Mouse (Mus musculus): Measurements from ENCODE around the gene Il22ra1. TPM values are rescaled to one million over a fixed set of nuclear protein-coding genes. Genes with fewer than 3 reads are reported as not detected.

The Il22ra1 gene
- total and polyA plus RNA-seq, 2 experiments from 2014 or later = 0.11 TPM; not detected in 1

- ATAC-seq (ENCODE audit: low FRiP score) (no peak), DNase-seq (ENCODE audit: low spot score) (no peak)
- Histone ChIP-seq H3K27ac (ENCODE audit: low read depth, low read length) (no peak overlapping the region), H3K9me3 (ENCODE audit: low read length) (no peaks in the 10 kb centered on the region), H3K4me3 (ENCODE audit: low read depth, low read length) (no peak overlapping the region), H3K36me3 (ENCODE audit: insufficient read depth, low read length) (no peaks in the 10 kb centered on the region), H3K4me1 (ENCODE audit: insufficient read depth, low read length) (no peaks in the 10 kb centered on the region), H3K4me2 (ENCODE audit: low read depth, low read length, poor library complexity, severe bottlenecking) (no peak overlapping the region), H3K27me3 (ENCODE audit: insufficient read depth, low read length) (no peaks in the 10 kb centered on the region), H3K9ac (replicated peaks; ENCODE audit: low read length, poor library complexity, severe bottlenecking) (no peak overlapping the region)
- no peak for TF ChIP-seq CTCF (IDR thresholded peaks at IDR 0.05)
- WGBS = 71% methylated on average over 9 of the region's 9 CpGs
These were observed 51.7 kb downstream of the Il22ra1 start for GRCm38 (mm10) chr4:135779661-135780060.

- Histone ChIP-seq H3K9me3 (ENCODE audit: low read length) (no peaks in the 10 kb centered on the region), H3K4me2 (ENCODE audit: low read depth, low read length, poor library complexity, severe bottlenecking) (no peak overlapping the region), H3K4me3 (ENCODE audit: low read depth, low read length) (no peak overlapping the region), H3K36me3 (ENCODE audit: insufficient read depth, low read length) (no peaks in the 10 kb centered on the region), H3K4me1 (ENCODE audit: insufficient read depth, low read length) (no peaks in the 10 kb centered on the region), H3K27ac (ENCODE audit: low read depth, low read length) (no peak overlapping the region), H3K27me3 (ENCODE audit: insufficient read depth, low read length) (no peaks in the 10 kb centered on the region), H3K9ac (replicated peaks; ENCODE audit: low read length, poor library complexity, severe bottlenecking) (no peak overlapping the region)
- DNase-seq (ENCODE audit: low spot score) = no peak
- no peak for TF ChIP-seq CTCF (IDR thresholded peaks at IDR 0.05)
- ATAC-seq (ENCODE audit: low FRiP score) = no peak
- 77% methylated on average over 3 of the region's 3 CpGs for WGBS
These were observed 52.3 kb downstream of the Il22ra1 start for GRCm38 (mm10) chr4:135780255-135780654.

DNA sequence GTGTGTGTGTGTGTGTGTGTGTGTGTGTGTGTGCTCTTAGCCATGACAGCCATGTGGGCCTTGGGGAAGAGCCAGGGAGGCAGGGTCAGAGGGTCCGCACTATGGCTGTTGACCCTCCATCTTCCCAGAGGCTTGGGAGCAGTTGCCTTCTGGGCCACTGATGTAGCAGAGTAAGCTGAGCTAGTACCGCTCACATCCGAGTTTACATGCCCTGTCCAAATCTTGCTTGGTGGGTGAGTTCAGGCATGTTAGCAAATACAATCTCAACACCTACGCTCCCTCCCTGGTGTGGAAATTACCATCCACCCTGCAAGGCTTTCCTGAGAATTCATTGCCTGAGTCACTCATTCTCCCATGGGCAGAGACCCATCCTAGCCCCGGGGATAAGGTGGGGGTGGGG lies 53.3 kb downstream of the Il22ra1 start:
- Histone ChIP-seq H3K4me2 (ENCODE audit: low read depth, low read length, poor library complexity, severe bottlenecking) (no peak overlapping the region), H3K9ac (replicated peaks; ENCODE audit: low read length, poor library complexity, severe bottlenecking) (no peak overlapping the region), H3K36me3 (ENCODE audit: insufficient read depth, low read length) (no peaks in the 10 kb centered on the region), H3K4me3 (ENCODE audit: low read depth, low read length) (no peak overlapping the region), H3K27ac (ENCODE audit: low read depth, low read length) (no peak overlapping the region), H3K9me3 (ENCODE audit: low read length) (no peaks in the 10 kb centered on the region), H3K4me1 (ENCODE audit: insufficient read depth, low read length) (no peaks in the 10 kb centered on the region), H3K27me3 (ENCODE audit: insufficient read depth, low read length) (no peaks in the 10 kb centered on the region)
- no peak for DNase-seq (ENCODE audit: low spot score)
- ATAC-seq (ENCODE audit: low FRiP score) = no peak
- TF ChIP-seq CTCF (IDR thresholded peaks at IDR 0.05) = no peak
- 86% methylated on average over 5 of the region's 5 CpGs for WGBS

DNA sequence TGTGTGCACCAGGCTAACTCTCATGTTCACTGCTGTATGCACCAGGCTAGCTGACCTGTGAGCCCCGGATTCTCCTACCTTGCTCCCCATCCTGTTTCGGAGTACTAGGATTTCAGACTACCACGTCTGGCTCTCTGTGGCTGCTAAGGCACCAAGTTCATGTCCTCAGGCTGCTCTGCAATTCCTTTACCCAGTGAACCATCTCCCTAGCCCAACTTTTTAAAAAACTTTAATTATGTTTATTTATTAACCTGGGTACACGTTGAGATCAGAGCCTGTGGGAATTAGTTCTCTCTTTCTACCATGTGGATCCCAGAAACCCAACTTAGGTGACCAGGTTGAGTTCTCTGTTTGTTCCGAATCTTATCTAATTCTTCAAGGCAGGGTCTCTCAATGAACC lies 58.6 kb downstream of the Il22ra1 start:
- no peak overlapping the region for H3K27ac ChIP-seq (ENCODE audit: low read depth, low read length)
- H3K36me3 ChIP-seq (ENCODE audit: insufficient read depth, low read length) = no peaks in the 10 kb centered on the region
- no peak overlapping the region for H3K9ac ChIP-seq (replicated peaks; ENCODE audit: low read length, poor library complexity, severe bottlenecking)
- WGBS = 85% methylated on average over 5 of the region's 5 CpGs
- no peaks in the 10 kb centered on the region for H3K4me1 ChIP-seq (ENCODE audit: insufficient read depth, low read length)
- H3K4me3 ChIP-seq (ENCODE audit: low read depth, low read length) = no peak overlapping the region
- H3K9me3 ChIP-seq (ENCODE audit: low read length) = no peaks in the 10 kb centered on the region
- DNase-seq (ENCODE audit: low spot score) (no peak), ATAC-seq (ENCODE audit: low FRiP score) (no peak)
- no peaks in the 10 kb centered on the region for H3K27me3 ChIP-seq (ENCODE audit: insufficient read depth, low read length)
- H3K4me2 ChIP-seq (ENCODE audit: low read depth, low read length, poor library complexity, severe bottlenecking) = no peak overlapping the region
- no peak for TF ChIP-seq CTCF (IDR thresholded peaks at IDR 0.05)

GRCm38 (mm10) chr4:135787271-135787670 lies 59.3 kb downstream of the Il22ra1 start:
- no peak for TF ChIP-seq CTCF (IDR thresholded peaks at IDR 0.05)
- DNase-seq (ENCODE audit: low spot score) = no peak
- Histone ChIP-seq H3K27me3 (ENCODE audit: insufficient read depth, low read length) (no peaks in the 10 kb centered on the region), H3K9me3 (ENCODE audit: low read length) (no peaks in the 10 kb centered on the region), H3K36me3 (ENCODE audit: insufficient read depth, low read length) (no peaks in the 10 kb centered on the region), H3K27ac (ENCODE audit: low read depth, low read length) (no peak overlapping the region), H3K4me3 (ENCODE audit: low read depth, low read length) (no peak overlapping the region), H3K4me2 (ENCODE audit: low read depth, low read length, poor library complexity, severe bottlenecking) (no peak overlapping the region), H3K9ac (replicated peaks; ENCODE audit: low read length, poor library complexity, severe bottlenecking) (no peak overlapping the region), H3K4me1 (ENCODE audit: insufficient read depth, low read length) (no peaks in the 10 kb centered on the region)
- ATAC-seq (ENCODE audit: low FRiP score) = no peak
- 89% methylated on average over 6 of the region's 6 CpGs for WGBS

GRCm38 (mm10) chr4:135789135-135789534 lies 61.2 kb downstream of the Il22ra1 start:
- ATAC-seq (ENCODE audit: low FRiP score) (no peak), DNase-seq (ENCODE audit: low spot score) (no peak)
- Histone ChIP-seq H3K4me1 (ENCODE audit: insufficient read depth, low read length) (no peaks in the 10 kb centered on the region), H3K4me3 (ENCODE audit: low read depth, low read length) (no peak overlapping the region), H3K27ac (ENCODE audit: low read depth, low read length) (no peak overlapping the region), H3K9ac (replicated peaks; ENCODE audit: low read length, poor library complexity, severe bottlenecking) (no peak overlapping the region), H3K4me2 (ENCODE audit: low read depth, low read length, poor library complexity, severe bottlenecking) (no peak overlapping the region), H3K36me3 (ENCODE audit: insufficient read depth, low read length) (no peaks in the 10 kb centered on the region), H3K9me3 (ENCODE audit: low read length) (no peaks in the 10 kb centered on the region), H3K27me3 (ENCODE audit: insufficient read depth, low read length) (no peaks in the 10 kb centered on the region)
- no peak for TF ChIP-seq CTCF (IDR thresholded peaks at IDR 0.05)
- WGBS = 77% methylated on average over 2 of the region's 2 CpGs
